Mouse (Mus musculus): Measurements from ENCODE around the gene Wipf1.

The Wipf1 gene

GRCm38 (mm10) chr2:73425822-73426221 is 103.7 kb downstream of the Wipf1 start:
- no peak for DNase-seq

GRCm38 (mm10) chr2:73419730-73420129 is 109.8 kb downstream of the Wipf1 start:
- no peak for DNase-seq

GRCm38 (mm10) chr2:73419285-73419684 is 110.2 kb downstream of the Wipf1 start:
- peak; percentile 21 for DNase-seq

- DNase-seq, result no peak
Observed at GRCm38 (mm10) chr2:73415892-73416291, 113.6 kb downstream of the Wipf1 start.

GRCm38 (mm10) chr2:73410076-73410475 is 119.5 kb downstream of the Wipf1 start:
- DNase-seq, result no peak

GRCm38 (mm10) chr2:73407662-73408061 is 121.9 kb downstream of the Wipf1 start:
- DNase-seq, result no peak

GRCm38 (mm10) chr2:73406336-73406915 is 123.1 kb downstream of the Wipf1 start:
- no peak for DNase-seq

- DNase-seq, result no peak
Observed at GRCm38 (mm10) chr2:73404980-73405379, 124.6 kb downstream of the Wipf1 start.

- DNase-seq, result no peak
Observed at GRCm38 (mm10) chr2:73404442-73404841, 125.1 kb downstream of the Wipf1 start.

- no peak for DNase-seq
Observed at GRCm38 (mm10) chr2:73403385-73404013, 126.0 kb downstream of the Wipf1 start.

GRCm38 (mm10) chr2:73401689-73402088 is 127.8 kb downstream of the Wipf1 start:
- DNase-seq, result no peak

GRCm38 (mm10) chr2:73397476-73397875 is 132.1 kb downstream of the Wipf1 start:
- no peak for DNase-seq

GRCm38 (mm10) chr2:73396828-73397325 is 132.7 kb downstream of the Wipf1 start:
- DNase-seq, result no peak

GRCm38 (mm10) chr2:73395516-73395915 is 134.0 kb downstream of the Wipf1 start:
- DNase-seq, result no peak

- no peak for DNase-seq
Observed at GRCm38 (mm10) chr2:73394476-73394875, 135.1 kb downstream of the Wipf1 start.

GRCm38 (mm10) chr2:73392772-73393171 is 136.8 kb downstream of the Wipf1 start:
- DNase-seq, result no peak

- DNase-seq, result no peak
Observed at GRCm38 (mm10) chr2:73389951-73390350, 139.6 kb downstream of the Wipf1 start.

- no peak for DNase-seq
Observed at GRCm38 (mm10) chr2:73387806-73388205, 141.7 kb downstream of the Wipf1 start.

GRCm38 (mm10) chr2:73386356-73387046 is 143.0 kb downstream of the Wipf1 start, which contains the start of gene Gpr155:
Gene Gpr155 (minus strand): TSS chr2:73386572.
- peak; percentile 100 for DNase-seq

GRCm38 (mm10) chr2:73385641-73386355 is 143.7 kb downstream of the Wipf1 start:
- DNase-seq, result no peak

- DNase-seq, result no peak
Observed at GRCm38 (mm10) chr2:73385172-73385571, 144.4 kb downstream of the Wipf1 start.

GRCm38 (mm10) chr2:73380298-73380975 is 149.1 kb downstream of the Wipf1 start:
- no peak for DNase-seq

- no peak for DNase-seq
Observed at GRCm38 (mm10) chr2:73379656-73380055, 149.9 kb downstream of the Wipf1 start.

All from kidney, adult 18-20 months (tissue).